Mouse (Mus musculus) kidney, embryonic 14.5 days (tissue): ENCODE data around the gene Nav2. TPM values are rescaled to one million over a fixed set of nuclear protein-coding genes. Genes with fewer than 3 reads are reported as not detected.

ENCODE experiments used
- ATAC-seq: fragments of 200-750 bp; cut with Nextera tagmentation; 2 replicates; pipeline ENCODE4 v1.8.0; 2017; ENCODE audit warnings: moderate number of reproducible peaks, mild to moderate bottlenecking, moderate TSS enrichment, moderate library complexity; ENCODE audit not compliant: low FRiP score, low TSS enrichment
- H3K27ac ChIP-seq: fragments of 300-500 bp; sonication (generic); 2 replicates; pipeline ENCODE4 v1.5.1; 2014; ENCODE audit warnings: low read depth, mild to moderate bottlenecking, low read length, moderate library complexity, mixed read lengths
- H3K27me3 ChIP-seq: fragments of 300-500 bp; sonication (generic); 2 replicates; pipeline ENCODE4 v1.6.1; 2014; ENCODE audit warnings: mild to moderate bottlenecking, low read length; ENCODE audit not compliant: control insufficient read depth, insufficient read depth
- H3K36me3 ChIP-seq: fragments of 300-500 bp; sonication (generic); 2 replicates; pipeline ENCODE4 v1.6.1; 2014; ENCODE audit warnings: low read length, mixed read lengths; ENCODE audit not compliant: control insufficient read depth, insufficient read depth
- H3K4me1 ChIP-seq: fragments of 300-500 bp; sonication (generic); 2 replicates; pipeline ENCODE4 v1.6.1; 2014; ENCODE audit warnings: low read length, mixed read lengths; ENCODE audit not compliant: control insufficient read depth, insufficient read depth
- H3K4me2 ChIP-seq: fragments of 300-500 bp; sonication (generic); replicated peaks from 2 replicates; pipeline ENCODE4 v1.6.1; 2014; ENCODE audit warnings: low read depth, mild to moderate bottlenecking, low read length
- H3K4me3 ChIP-seq: fragments of 300-500 bp; sonication (generic); 2 replicates; pipeline ENCODE4 v1.5.1; 2014; ENCODE audit warnings: mild to moderate bottlenecking, low read length
- H3K9ac ChIP-seq: fragments of 300-500 bp; sonication (generic); 2 replicates; pipeline ENCODE4 v1.6.1; 2014; ENCODE audit warnings: low read depth, mild to moderate bottlenecking, low read length, moderate library complexity
- H3K9me3 ChIP-seq: fragments of 300-500 bp; sonication (generic); 2 replicates; pipeline ENCODE4 v1.6.1; 2016; ENCODE audit warnings: low read length; ENCODE audit not compliant: control insufficient read depth
- WGBS: fragments of 180-500 bp; shearing (Covaris S2); extraction: QIAGEN DNeasy Blood & Tissue Kit; methylation state at CpG from one replicate; pipeline ENCODE4 v1.1.7; 2014; 5-methylcytosine and 5-hydroxymethylcytosine counted together
- polyA plus RNA-seq: library from polyadenylated mRNA; unstranded; fragments of >200 nt; fragmentation: Nextera tagmentation; extraction: Ambion mirVana; gene quantifications from 2 replicates; pipeline ENCODE4 v1.2.1, GENCODE M21; 2014

The Nav2 gene
- polyA plus RNA-seq, 1 experiment from 2014 or later, result 49.2 TPM

- H3K9me3 ChIP-seq, result no peaks in the 10 kb centered on the region
- no peak overlapping the region for H3K4me3 ChIP-seq
- H3K9ac ChIP-seq, result no peak overlapping the region
- 0 out of 2 replicates have a peak, but pooled peaks cover 4% of the 10 kb centered on the region for H3K4me1 ChIP-seq
- ATAC-seq, result no peak
- 68% methylated on average over 8 of the region's 8 CpGs for WGBS
- H3K36me3 ChIP-seq, result no peaks in the 10 kb centered on the region
- H3K4me2 ChIP-seq, result no peak overlapping the region
- peaks cover 3% of the 10 kb centered on the region; the same call in 1 of the 2 replicates for H3K27me3 ChIP-seq
- no peak overlapping the region for H3K27ac ChIP-seq
Measured at GRCm38 (mm10) chr7:49119016-49119415, 210.5 kb downstream of the Nav2 start.

- Histone ChIP-seq H3K27ac (no peak overlapping the region), H3K9ac (no peak overlapping the region), H3K36me3 (no peaks in the 10 kb centered on the region), H3K4me2 (peak overlapping the region; percentile 33; the same call in 1 of the 2 replicates), H3K9me3 (no peaks in the 10 kb centered on the region), H3K4me1 (0 out of 2 replicates have a peak, but pooled peaks cover 4% of the 10 kb centered on the region), H3K4me3 (no peak overlapping the region), H3K27me3 (peaks cover 3% of the 10 kb centered on the region; the same call in 1 of the 2 replicates)
- 42% methylated on average over 20 of the region's 20 CpGs for WGBS
- no peak for ATAC-seq
Measured at GRCm38 (mm10) chr7:49119794-49120487, 211.4 kb downstream of the Nav2 start.

- Histone ChIP-seq H3K4me3 (no peak overlapping the region), H3K27ac (no peak overlapping the region), H3K4me2 (peak overlapping the region; percentile 33; the same call in 1 of the 2 replicates), H3K27me3 (peaks cover 3% of the 10 kb centered on the region; the same call in 1 of the 2 replicates), H3K9ac (no peak overlapping the region), H3K9me3 (no peaks in the 10 kb centered on the region), H3K4me1 (0 out of 2 replicates have a peak, but pooled peaks cover 4% of the 10 kb centered on the region), H3K36me3 (no peaks in the 10 kb centered on the region)
- 42% methylated on average over 6 of the region's 6 CpGs for WGBS
- no peak for ATAC-seq
Measured at GRCm38 (mm10) chr7:49120488-49120864, 212.0 kb downstream of the Nav2 start.

- Histone ChIP-seq H3K27me3 (peaks cover 3% of the 10 kb centered on the region; the same call in 1 of the 2 replicates), H3K36me3 (no peaks in the 10 kb centered on the region), H3K4me3 (no peak overlapping the region), H3K9me3 (no peaks in the 10 kb centered on the region), H3K27ac (no peak overlapping the region), H3K4me2 (no peak overlapping the region), H3K4me1 (0 out of 2 replicates have a peak, but pooled peaks cover 4% of the 10 kb centered on the region), H3K9ac (no peak overlapping the region)
- ATAC-seq, result peak; percentile 86
- 38% methylated on average over 20 of the region's 20 CpGs for WGBS
Measured at GRCm38 (mm10) chr7:49120935-49121691, 212.6 kb downstream of the Nav2 start.

- Histone ChIP-seq H3K9me3 (no peaks in the 10 kb centered on the region), H3K36me3 (no peaks in the 10 kb centered on the region), H3K27me3 (peaks cover 3% of the 10 kb centered on the region; the same call in 1 of the 2 replicates), H3K9ac (no peak overlapping the region), H3K4me1 (0 out of 2 replicates have a peak, but pooled peaks cover 4% of the 10 kb centered on the region), H3K4me2 (no peak overlapping the region), H3K27ac (no peak overlapping the region), H3K4me3 (no peak overlapping the region)
- no peak for ATAC-seq
- 70% methylated on average over 7 of the region's 7 CpGs for WGBS
Measured at GRCm38 (mm10) chr7:49122498-49122897, 214.0 kb downstream of the Nav2 start.

- H3K9ac ChIP-seq, result no peak overlapping the region
- H3K9me3 ChIP-seq, result no peaks in the 10 kb centered on the region
- peaks cover 3% of the 10 kb centered on the region; the same call in 1 of the 2 replicates for H3K27me3 ChIP-seq
- H3K27ac ChIP-seq, result no peak overlapping the region
- ATAC-seq, result no peak
- H3K36me3 ChIP-seq, result no peaks in the 10 kb centered on the region
- H3K4me2 ChIP-seq, result no peak overlapping the region
- 0 out of 2 replicates have a peak, but pooled peaks cover 4% of the 10 kb centered on the region for H3K4me1 ChIP-seq
- H3K4me3 ChIP-seq, result no peak overlapping the region
- WGBS, result 38% methylated on average over 3 of the region's 3 CpGs
Measured at GRCm38 (mm10) chr7:49125545-49125944, 217.0 kb downstream of the Nav2 start.

GRCm38 (mm10) chr7:49128224-49128623, 219.7 kb downstream of the Nav2 start:
- no peak for ATAC-seq
- WGBS, result 81% methylated on average over 8 of the region's 8 CpGs

GRCm38 (mm10) chr7:49132851-49133351, 224.4 kb downstream of the Nav2 start:
- ATAC-seq, result peak; percentile 67
- Histone ChIP-seq H3K27me3 (no peaks in the 10 kb centered on the region), H3K36me3 (no peaks in the 10 kb centered on the region), H3K9ac (no peak overlapping the region), H3K4me2 (no peak overlapping the region), H3K4me1 (no peaks in the 10 kb centered on the region), H3K9me3 (peaks cover 4% of the 10 kb centered on the region; the same call in 1 of the 2 replicates), H3K27ac (no peak overlapping the region), H3K4me3 (no peak overlapping the region)
- WGBS, result 38% methylated on average over 10 of the region's 10 CpGs

More at GRCm38 (mm10) chr7:49128224-49128623, 219.7 kb downstream of the Nav2 start:
- Histone ChIP-seq H3K9ac (no peak overlapping the region), H3K4me3 (no peak overlapping the region), H3K36me3 (no peaks in the 10 kb centered on the region), H3K4me1 (no peaks in the 10 kb centered on the region), H3K27me3 (no peaks in the 10 kb centered on the region), H3K9me3 (no peaks in the 10 kb centered on the region), H3K27ac (no peak overlapping the region), H3K4me2 (no peak overlapping the region)
